Mouse (Mus musculus): ENCODE data around the gene Ager.
A peak's percentile ranks its signal among the peaks of the same experiment; 100 is the strongest.

Gene Ager

DNA sequence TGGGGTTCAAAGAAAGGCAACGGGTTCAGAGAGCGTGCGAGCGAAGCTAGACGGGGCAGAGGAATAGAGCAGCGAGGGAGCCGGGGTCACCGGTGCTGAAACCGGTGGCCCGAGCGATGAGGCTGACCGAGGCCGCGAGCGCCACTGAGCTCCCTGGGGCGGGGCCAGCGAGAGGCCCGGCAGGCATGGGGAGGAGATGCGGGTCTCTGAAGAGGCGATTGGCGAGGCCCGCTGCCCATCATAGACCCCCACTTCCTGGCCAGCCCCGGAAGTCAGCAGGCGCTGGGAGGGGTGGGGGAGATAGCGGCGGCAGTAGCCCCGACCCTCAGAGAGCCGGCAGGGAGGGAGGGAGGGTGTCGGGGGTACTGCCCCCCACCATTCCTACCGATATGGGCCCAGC is 7.9 kb downstream of the Ager start:
- peak; percentile 92 to 96 for DNase-seq

- no peak for DNase-seq
These were observed 8.8 kb downstream of the Ager start for GRCm38 (mm10) chr17:34606186-34607039.

DNA sequence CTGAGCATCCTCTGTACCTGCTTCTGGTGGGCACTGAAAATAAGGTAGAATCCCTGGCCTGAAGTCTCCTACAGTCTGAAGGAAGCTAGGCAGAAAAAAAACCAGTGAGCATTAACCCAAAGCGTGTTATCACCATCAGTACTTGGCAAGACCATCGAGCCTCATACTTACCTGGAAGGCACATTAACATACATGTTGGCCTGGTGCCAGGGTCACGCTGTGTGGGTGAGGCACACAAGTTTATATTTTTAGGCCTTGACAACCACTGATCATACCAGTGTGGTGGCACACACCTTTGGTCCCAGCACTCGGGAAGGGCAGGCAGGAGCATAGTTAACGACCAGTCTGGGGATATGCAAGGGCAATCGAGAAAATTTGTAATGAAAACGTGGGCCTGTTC is 10.3 kb downstream of the Ager start:
- no peak for DNase-seq

GRCm38 (mm10) chr17:34611050-34611449 is 13.4 kb downstream of the Ager start:
- DNase-seq: no peak

DNA sequence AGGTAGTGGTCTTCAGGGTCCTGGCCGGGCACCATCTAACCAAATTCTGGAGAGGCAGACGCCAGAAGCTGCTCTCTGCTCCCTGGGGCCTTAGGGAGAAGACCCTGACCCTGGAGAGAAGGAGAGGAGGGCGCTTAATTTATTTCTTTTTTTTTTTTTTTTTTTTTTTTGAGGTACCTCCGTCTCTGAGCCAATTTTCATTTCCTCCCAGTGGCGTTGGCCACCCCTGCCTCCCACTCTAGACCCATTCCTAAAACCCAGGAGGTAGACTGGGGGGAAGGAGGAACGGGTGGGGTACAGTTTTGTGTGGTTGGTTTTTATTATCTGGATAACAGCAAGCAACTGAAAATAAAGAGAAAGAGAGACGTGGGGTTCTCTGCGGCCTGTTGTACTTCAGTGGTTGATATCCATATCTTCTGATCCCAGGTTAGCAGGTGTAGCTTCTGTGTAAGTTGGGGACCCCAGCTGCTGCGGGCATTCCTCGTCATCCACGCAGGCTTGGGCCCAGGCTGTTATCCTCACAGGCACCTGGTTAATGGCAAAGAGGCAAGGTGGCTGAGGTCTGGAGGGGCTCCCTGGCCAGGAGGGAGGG is 15.5 kb downstream of the Ager start:
- DNase-seq: no peak

- no peak for DNase-seq
These were observed 16.2 kb downstream of the Ager start for GRCm38 (mm10) chr17:34613830-34614229.

DNA sequence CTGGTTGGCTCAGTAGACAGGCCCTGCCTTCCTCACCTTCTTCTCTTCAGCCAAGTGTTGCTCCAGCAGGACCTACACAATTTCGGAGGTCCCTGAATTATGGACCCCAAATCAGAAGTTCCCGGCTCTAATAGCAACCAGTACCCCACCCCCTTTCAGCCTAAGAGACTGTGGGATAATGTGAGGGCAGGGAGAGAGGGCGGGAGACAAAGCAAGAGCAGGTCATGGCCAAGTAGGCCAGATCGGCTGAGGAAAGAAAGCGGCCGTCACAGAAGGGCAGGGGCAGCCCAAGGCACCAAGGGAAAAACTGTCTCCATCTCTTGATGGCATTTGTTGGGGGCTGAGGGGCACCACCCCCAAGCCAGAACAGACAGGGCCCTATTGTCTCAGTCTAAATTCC is 18.2 kb downstream of the Ager start, which contains the start of gene Egfl8:
Egfl8 (minus strand) TSS at position 101 of the 400 bp plus-strand sequence.
- no peak for DNase-seq

DNA sequence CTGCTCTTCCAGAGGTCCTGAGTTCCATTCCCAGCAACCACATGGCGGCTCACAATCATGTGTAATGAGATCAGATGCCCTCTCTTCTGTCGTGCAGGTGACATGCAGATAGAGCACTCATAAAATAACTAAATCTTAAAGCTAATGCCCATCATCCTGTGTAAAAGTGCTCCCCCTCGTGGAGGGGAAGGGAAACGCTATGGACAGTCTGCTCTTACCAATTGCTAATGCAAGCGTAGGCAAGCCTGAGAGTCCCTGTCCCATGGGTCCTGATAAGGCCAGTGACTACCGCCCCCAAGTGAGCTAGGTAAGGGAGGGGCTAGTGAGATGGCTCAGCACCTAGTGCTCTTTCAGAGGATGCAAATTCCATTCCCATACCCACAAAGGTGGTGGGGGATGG is 21.3 kb downstream of the Ager start:
- DNase-seq: peak; percentile 63 to 80

DNA sequence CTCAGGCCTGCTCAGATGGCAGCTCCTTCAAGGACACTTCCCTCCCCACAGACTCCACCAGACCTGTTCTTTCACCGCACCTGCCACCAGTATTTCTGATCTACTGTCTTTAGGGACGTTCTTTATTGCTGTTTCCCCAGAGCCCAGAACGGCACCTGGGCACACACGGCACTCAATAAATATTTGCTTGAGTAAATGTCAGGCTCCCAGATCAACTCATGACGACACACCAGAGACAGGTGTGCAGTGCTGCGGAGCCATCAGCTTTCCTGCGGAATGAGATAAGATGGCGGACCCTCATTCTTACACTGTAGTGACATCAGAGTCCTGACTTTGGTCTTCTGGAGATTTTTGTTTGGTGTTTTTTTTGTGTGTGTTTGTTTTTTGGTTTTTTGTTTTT is 23.3 kb downstream of the Ager start:
- DNase-seq: no peak

GRCm38 (mm10) chr17:34623161-34623560 is 25.5 kb downstream of the Ager start:
- DNase-seq: no peak

GRCm38 (mm10) chr17:34624981-34625380 is 27.3 kb downstream of the Ager start:
- no peak for DNase-seq

- DNase-seq: no peak
These were observed 28.6 kb downstream of the Ager start for GRCm38 (mm10) chr17:34626062-34626772.

- peak in 1 of 2 experiments; percentile 37 for DNase-seq
These were observed 29.1 kb downstream of the Ager start for GRCm38 (mm10) chr17:34626773-34627092.

DNA sequence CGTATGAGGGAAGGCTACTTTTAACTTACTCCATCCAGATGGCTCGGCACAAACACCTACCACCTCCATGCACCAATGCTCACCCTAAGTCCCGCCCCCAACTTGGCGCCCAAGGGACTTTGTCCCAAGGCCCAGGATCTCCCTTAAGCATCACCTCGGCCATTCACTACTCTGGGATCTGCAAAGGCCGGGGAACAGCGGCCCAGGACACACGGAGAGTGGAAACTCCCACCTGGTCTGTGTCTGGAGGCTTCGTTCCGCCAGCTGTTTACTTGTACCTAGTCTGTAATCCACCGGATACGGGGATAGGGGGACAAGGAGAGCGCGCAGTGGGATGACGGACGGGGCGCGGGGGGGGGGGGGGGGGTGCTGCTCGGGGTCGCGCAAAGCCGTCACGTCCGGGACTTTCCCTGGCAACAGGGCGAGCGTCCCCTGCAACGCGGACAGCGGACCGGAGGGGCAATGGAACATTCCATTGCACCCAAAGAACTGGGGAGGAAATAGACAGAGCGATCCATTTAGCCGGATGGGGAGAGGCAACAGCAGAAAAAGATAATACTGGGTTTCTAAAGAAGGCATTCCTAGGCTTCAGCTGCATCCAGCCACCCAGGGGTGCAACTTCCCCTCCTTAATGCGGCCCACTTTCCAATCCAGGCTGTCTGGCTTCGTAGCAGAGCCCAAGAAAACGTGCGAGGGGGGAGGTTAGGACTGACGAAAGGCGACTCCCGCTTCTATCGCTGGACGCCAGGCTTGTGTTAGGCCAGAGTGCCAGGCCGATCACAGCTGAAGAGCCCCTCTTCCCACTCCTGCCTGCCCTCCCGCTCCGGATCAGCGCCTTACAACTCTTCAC is 29.7 kb downstream of the Ager start:
- DNase-seq: peak in 1 of 2 experiments; percentile 59

DNA sequence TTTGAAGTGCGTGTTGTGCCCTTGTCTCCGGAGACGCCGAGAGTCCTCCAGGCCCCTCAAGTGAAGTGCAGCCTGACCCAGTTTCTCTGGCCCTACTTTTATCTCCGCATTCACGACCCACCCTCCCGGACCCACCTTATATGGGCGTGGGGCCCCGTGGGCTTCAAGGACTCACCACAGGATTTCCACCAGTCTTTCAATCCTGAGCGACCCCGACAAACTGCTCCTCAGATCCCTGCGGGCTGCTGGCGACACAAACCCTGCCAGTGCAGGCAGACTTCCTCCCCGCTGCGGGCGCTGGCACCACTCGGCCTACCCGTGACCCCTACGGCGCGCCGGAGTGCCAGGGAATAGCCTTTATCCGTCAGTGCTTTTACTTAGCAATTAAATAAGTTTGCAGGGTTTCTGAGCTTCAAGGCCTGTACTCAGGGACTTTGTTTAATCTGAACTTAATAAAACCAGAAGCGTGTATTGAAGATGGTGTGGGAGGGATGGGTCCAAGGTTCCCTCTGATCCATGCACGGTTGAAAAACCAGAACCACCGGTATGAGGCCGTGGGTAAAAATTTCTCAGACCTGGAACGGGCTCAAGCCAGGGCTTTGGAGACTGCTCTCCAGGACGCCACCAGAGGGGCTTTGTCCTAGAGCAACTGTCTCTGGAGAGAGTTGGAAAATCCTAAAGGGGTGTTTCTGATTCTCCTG is 30.4 kb downstream of the Ager start, which contains the start of gene Ppt2:
Ppt2 (minus strand) TSS at position 568 of the 701 bp plus-strand sequence.
- peak in 1 of 2 experiments; percentile 45 for DNase-seq

- DNase-seq: no peak
These were observed 30.9 kb downstream of the Ager start for GRCm38 (mm10) chr17:34628644-34628967.

- DNase-seq: no peak
These were observed 31.6 kb downstream of the Ager start, which contains the start of gene Prrt1 for GRCm38 (mm10) chr17:34629221-34629751. Gene Prrt1 (plus strand): TSS chr17:34629533.

- DNase-seq: no peak
These were observed 32.3 kb downstream of the Ager start for GRCm38 (mm10) chr17:34629796-34630603.

DNA sequence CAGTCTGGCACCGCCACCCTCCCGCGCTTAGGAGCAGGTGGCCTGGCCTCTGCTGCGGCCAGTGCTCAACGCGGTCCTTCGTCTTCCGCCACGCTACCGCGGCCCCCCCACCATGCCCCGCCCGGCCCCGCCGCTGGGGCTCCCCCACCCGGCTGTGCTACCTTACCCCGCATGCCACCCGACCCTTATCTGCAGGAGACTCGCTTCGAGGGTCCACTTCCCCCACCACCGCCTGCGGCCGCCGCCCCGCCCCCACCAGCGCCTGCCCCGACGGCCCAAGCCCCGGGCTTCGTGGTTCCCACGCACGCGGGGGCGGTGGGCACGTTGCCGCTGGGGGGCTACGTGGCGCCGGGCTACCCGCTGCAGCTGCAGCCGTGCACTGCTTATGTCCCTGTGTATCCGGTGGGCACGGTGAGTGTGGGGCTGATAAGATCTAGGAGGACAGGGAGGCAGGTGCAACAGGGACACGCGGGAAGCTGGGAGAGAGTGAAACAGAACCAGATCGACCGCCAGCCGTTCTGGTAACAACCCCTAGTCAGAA is 33.2 kb downstream of the Ager start:
- no peak for DNase-seq

- no peak for DNase-seq
These were observed 34.0 kb downstream of the Ager start for GRCm38 (mm10) chr17:34631647-34632046.

- peak; percentile 61 to 72 for DNase-seq
These were observed 34.6 kb downstream of the Ager start for GRCm38 (mm10) chr17:34632261-34632691.

Data from spleen, adult 18-20 months (tissue).